Mouse (Mus musculus): ENCODE results near the gene Celsr1.

DNA sequence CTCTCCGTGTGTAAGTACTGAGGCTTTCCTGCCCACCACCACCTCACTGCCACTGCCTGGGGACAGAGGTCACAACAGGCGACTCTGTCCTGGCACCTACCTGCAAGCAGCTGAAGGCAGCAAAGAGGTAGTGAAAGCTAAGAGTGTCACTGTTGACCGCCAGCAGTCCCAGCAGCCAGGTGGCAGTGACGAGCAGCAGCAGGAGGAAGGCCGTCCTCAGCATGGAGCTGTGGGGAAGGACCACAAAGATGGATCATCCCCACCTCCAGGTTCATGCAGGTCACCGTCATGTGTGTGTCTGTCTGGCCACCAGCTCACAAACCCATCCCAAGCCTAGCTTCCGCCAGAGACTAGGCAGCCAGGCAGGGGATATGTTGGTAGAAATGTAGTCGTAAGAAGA lies 129.8 kb downstream of the Celsr1 start:
- TF ChIP-seq CTCF (IDR thresholded peaks at IDR 0.05; ENCODE audit: borderline replicate concordance, insufficient read depth, low read depth, low read length) (peak; percentile 49; the same call in 1 of the 2 replicates), POLR2A (IDR thresholded peaks at IDR 0.05; ENCODE audit: borderline replicate concordance, insufficient read depth, low read length) (no peak)
